Mouse (Mus musculus): Measurements from ENCODE around the gene Itpr2.

GRCm38 (mm10) chr6:146454520-146455511 is 47.2 kb downstream of the Itpr2 start:
- TF ChIP-seq CTCF (IDR thresholded peaks at IDR 0.05; ENCODE audit: control insufficient read depth, insufficient read depth, low read length) (0 out of 2 replicates have a peak, but pooled peaks have one; percentile 5), POLR2A (IDR thresholded peaks at IDR 0.05; ENCODE audit: borderline replicate concordance, control insufficient read depth, low read depth, low read length) (no peak)

Data from bone marrow, adult 2 months (tissue).